Mouse (Mus musculus) forebrain, embryonic 14.5 days (tissue): ENCODE results near the gene Wrb. TPM values are rescaled to one million over a fixed set of nuclear protein-coding genes. Genes with fewer than 3 reads are reported as not detected.
"Not testable (repeated sequence)": the region's sequence is repeated elsewhere in the genome, so short reads cannot be mapped to it uniquely, and the experiment has no call there.

ENCODE experiments used
- ATAC-seq: fragments of 200-750 bp; cut with Nextera tagmentation; 2 replicates; pipeline ENCODE4 v1.8.0; 2017; ENCODE audit warnings: mild to moderate bottlenecking, moderate library complexity
- DNase-seq: peaks from one replicate; pipeline ENCODE4 v3.0.0-alpha.2; 2015; ENCODE audit warnings: low spot score
- H3K27ac ChIP-seq: fragments of 300-500 bp; sonication (generic); 2 replicates; pipeline ENCODE4 v1.5.1; 2014; ENCODE audit warnings: low read depth, mild to moderate bottlenecking, control low read depth, low read length, moderate library complexity
- H3K27me3 ChIP-seq: fragments of 300-500 bp; sonication (generic); replicated peaks from 2 replicates; pipeline ENCODE4 v1.6.1; 2014; ENCODE audit warnings: low read length, control low read depth, mixed read lengths; ENCODE audit not compliant: control insufficient read depth, insufficient read depth
- H3K36me3 ChIP-seq: fragments of 300-500 bp; sonication (generic); 2 replicates; pipeline ENCODE4 v1.6.1; 2014; ENCODE audit warnings: low read length, control low read depth; ENCODE audit not compliant: control insufficient read depth, insufficient read depth
- H3K4me1 ChIP-seq: fragments of 300-500 bp; sonication (generic); 2 replicates; pipeline ENCODE4 v1.6.1; 2014; ENCODE audit warnings: antibody characterized with exemption, low read length, control low read depth; ENCODE audit not compliant: control insufficient read depth, insufficient read depth
- H3K4me2 ChIP-seq: fragments of 300-500 bp; sonication (generic); 2 replicates; pipeline ENCODE4 v1.6.1; 2014; ENCODE audit warnings: mild to moderate bottlenecking, control low read depth, low read length
- H3K4me3 ChIP-seq: fragments of 300-500 bp; sonication (generic); 2 replicates; pipeline ENCODE4 v1.5.1; 2014; ENCODE audit warnings: low read depth, low read length, control low read depth
- H3K9ac ChIP-seq: fragments of 300-500 bp; sonication (generic); 2 replicates; pipeline ENCODE4 v1.6.1; 2014; ENCODE audit warnings: mild to moderate bottlenecking, low read length, control low read depth, moderate library complexity
- H3K9me3 ChIP-seq: fragments of 300-500 bp; sonication (generic); replicated peaks from 2 replicates; pipeline ENCODE4 v1.6.1; 2016; ENCODE audit warnings: low read length, control low read depth, mixed read lengths; ENCODE audit not compliant: control insufficient read depth
- WGBS: fragments of 180-500 bp; shearing (Covaris S2); extraction: QIAGEN DNeasy Blood & Tissue Kit; methylation state at CpG from one replicate; pipeline ENCODE4 v1.1.7; 2014; 5-methylcytosine and 5-hydroxymethylcytosine counted together
- polyA plus RNA-seq: library from polyadenylated mRNA; unstranded; fragments of >200 nt; fragmentation: Nextera tagmentation; extraction: Ambion mirVana; gene quantifications from 2 replicates; pipeline ENCODE4 v1.2.1, GENCODE M21; 2014

The Wrb gene
- polyA plus RNA-seq = 188 and 204 TPM in 2 replicates

DNA sequence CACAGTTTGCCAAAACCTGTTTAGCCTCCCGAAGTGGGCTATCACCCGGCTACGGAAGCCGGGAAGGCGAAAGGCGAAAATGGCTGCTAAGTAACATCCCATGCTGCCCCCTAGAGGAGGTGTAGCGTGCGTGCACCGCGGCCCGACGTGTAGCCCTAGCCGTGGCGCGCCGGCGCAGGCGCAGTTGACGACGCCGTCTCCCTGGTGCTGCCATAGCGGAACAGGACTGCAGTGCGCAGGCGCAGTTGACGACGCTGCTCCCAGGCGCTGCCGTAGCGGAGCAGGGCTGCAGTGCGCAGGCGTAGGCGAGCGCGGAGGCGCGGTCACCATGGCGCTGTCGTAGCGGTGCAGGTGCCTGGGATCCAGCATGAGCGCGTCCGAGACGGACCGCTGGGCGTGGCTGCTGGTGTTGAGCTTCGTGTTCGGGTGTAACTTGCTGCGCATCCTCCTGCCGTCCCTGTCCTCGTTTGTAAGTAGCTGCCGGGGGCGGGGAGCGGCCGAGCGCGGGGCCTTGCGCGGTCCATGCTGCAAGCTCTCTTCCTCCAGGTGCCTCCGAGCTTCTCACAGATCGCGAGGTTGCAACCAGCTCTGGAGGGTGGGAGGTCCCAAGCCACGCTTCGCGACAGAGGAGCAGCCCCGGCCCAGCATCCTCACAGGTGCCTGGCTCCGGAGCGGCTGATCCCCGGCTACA is at the start of gene Wrb:
Gene Wrb, plus strand, starts transcription at position 298 of the 691 bp plus-strand sequence.
- WGBS = under 1% methylated on average over 68 of the region's 68 CpGs

DNA sequence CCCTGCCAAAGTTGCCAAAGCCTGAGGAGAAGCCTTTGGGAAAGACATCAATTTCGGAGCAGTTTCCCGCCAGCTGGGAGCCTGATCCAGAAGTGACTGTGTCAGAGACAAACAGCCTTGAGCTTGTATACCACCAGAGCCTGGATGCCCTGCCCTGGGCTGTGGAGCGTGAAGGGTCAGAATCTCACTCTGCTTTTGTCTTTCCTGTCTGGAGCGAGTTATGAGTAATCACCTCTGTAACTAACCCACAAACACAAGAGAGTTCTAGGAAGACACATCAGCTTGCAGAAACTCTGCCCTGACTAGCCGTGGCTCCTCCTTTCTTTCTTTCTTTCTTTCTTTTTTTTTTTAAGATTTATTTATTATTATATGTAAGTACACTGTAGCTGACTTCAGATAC is 49.2 kb upstream of the Wrb start:
- Histone ChIP-seq H3K9me3 (no peaks in the 10 kb centered on the region), H3K4me3 (no peak overlapping the region), H3K9ac (no peak overlapping the region), H3K4me2 (no peak overlapping the region), H3K4me1 (no peaks in the 10 kb centered on the region), H3K27me3 (no peaks in the 10 kb centered on the region), H3K27ac (no peak overlapping the region), H3K36me3 (no peaks in the 10 kb centered on the region)
- DNase-seq (no peak), ATAC-seq (no peak)
- 86% methylated on average over 5 of the region's 5 CpGs for WGBS

More for the DNA sequence above, at the start of gene Wrb:
- H3K4me1 ChIP-seq = peaks cover 9% of the 10 kb centered on the region
- peak within 1 kb of the TSS; percentile 80 for H3K4me3 ChIP-seq
- 0 out of 2 replicates have a peak, but pooled peaks cover 5% of the 10 kb centered on the region for H3K36me3 ChIP-seq
- H3K27ac ChIP-seq = peak within 1 kb of the TSS; percentile 69
- no peaks in the 10 kb centered on the region for H3K9me3 ChIP-seq
- H3K9ac ChIP-seq = peak within 1 kb of the TSS; percentile 80
- H3K27me3 ChIP-seq = no peaks in the 10 kb centered on the region
- H3K4me2 ChIP-seq = peak within 1 kb of the TSS; percentile 77
- DNase-seq (peak; percentile 100), ATAC-seq (peak; percentile 97)

DNA sequence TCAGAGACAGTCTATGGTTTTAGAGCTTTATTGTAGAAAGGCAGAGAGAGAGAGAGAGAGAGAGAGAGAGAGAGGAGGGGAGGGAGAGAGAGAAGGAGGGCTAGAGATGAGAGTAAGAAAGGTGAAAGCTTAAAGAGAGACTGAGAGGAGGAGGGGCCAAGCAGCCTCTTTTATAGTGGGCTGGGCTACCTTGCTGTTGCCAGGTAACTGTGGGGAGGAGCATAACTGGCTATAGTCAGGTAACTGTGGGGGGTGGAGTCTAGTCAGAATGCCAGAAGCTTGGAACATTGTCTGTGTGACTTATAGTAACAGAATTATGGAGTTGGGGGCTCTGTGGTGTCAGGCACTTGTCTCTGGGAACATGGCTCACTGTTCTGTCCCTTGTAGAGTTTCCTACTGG is 47.4 kb upstream of the Wrb start:
- H3K4me1 ChIP-seq, H3K4me3 ChIP-seq, ATAC-seq, H3K9ac ChIP-seq, H3K27ac ChIP-seq, DNase-seq, H3K27me3 ChIP-seq, H3K9me3 ChIP-seq, H3K4me2 ChIP-seq, H3K36me3 ChIP-seq: not testable (repeated sequence)

DNA sequence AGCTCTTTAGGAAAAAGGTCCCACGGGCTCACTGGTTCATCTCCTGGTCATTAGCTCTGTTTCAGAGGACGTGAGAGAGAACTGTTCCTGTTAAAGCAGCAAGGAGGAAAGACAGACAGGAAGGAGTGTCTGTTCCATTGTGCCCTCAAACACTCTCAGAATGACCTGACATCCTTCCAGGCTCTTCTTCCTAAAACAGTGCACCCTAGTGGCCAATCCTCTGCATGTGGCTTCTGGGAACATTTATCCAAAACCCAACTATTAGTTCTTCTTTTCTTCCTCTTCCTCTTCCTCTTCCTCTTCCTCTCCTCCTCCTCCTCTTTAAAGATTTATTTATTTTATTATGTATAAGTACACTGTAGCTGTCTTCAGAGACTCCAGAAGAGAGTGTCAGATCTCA is 42.2 kb upstream of the Wrb start:
- H3K27ac ChIP-seq = no peak overlapping the region
- H3K27me3 ChIP-seq = no peaks in the 10 kb centered on the region
- 37% methylated on average over 2 of the region's 2 CpGs for WGBS

DNA sequence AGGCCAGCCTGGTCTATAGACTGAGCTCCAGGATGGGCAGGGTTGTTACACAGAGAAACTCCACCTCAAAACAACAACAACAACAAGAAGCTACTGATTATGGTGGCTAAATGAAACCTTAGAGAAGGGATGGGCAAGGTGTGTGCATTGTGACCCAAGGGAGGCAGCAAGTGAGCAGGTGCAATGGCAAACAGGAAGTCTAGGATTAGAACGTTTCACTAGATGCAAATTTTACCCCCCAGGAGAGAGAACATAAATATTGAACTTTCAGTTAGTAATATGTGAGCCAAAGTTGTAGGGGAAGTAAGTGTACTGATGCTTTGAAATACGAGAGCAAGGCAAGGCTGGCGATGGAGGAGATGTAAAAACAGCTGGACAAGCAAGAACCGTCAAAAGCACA is 35.5 kb upstream of the Wrb start:
- WGBS = 75% methylated on average over 4 of the region's 4 CpGs
- no peaks in the 10 kb centered on the region for H3K4me1 ChIP-seq
- no peak for ATAC-seq

More for the DNA sequence above, 42.2 kb upstream of the Wrb start:
- Histone ChIP-seq H3K4me1 (no peaks in the 10 kb centered on the region), H3K4me3 (no peak overlapping the region), H3K36me3 (no peaks in the 10 kb centered on the region), H3K4me2 (no peak overlapping the region), H3K9me3 (no peaks in the 10 kb centered on the region), H3K9ac (no peak overlapping the region)
- DNase-seq (peak; percentile 35), ATAC-seq (no peak)

DNA sequence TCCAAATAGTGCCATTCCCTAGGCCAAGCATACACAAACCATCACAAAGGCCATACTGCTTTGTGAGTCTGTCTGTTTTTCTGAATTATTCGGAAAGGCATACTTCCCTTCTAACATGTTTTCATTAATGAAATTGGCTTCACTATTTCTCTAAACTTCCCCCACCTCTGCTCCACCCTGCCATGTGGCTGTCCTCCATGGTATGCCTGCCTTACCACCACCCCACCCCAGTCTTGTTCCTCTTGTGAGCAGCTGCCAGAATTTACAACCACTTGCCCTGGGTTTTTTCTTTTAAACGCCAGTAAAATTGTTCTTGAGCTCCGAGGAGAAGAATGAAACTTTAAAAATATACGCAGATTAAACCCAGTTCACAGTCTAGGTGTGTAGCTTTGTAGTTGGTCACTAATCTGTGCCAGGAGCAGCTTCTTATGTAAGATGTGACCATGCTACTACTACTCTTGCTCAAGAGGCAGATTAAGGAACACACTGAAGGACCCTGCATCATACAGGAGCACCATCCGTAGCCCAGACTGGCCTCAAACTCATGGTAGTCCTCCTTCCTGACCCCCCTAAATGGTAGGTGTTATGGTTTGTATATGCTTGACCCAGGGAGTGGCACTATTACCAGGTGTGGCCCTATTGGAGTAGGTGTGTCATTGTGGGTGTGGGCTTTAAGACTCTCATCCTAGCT is 34.4 kb upstream of the Wrb start:
- Histone ChIP-seq H3K27ac (no peak overlapping the region), H3K27me3 (no peaks in the 10 kb centered on the region), H3K4me2 (no peak overlapping the region), H3K36me3 (no peaks in the 10 kb centered on the region), H3K9ac (no peak overlapping the region), H3K9me3 (no peaks in the 10 kb centered on the region), H3K4me3 (no peak overlapping the region), H3K4me1 (no peaks in the 10 kb centered on the region)
- ATAC-seq (no peak), DNase-seq (no peak)
- WGBS = 86% methylated on average over 5 of the region's 5 CpGs

More for the DNA sequence above, 35.5 kb upstream of the Wrb start:
- Histone ChIP-seq H3K27ac (no peak overlapping the region), H3K4me2 (no peak overlapping the region), H3K9ac (no peak overlapping the region), H3K27me3 (no peaks in the 10 kb centered on the region), H3K36me3 (no peaks in the 10 kb centered on the region), H3K9me3 (no peaks in the 10 kb centered on the region), H3K4me3 (no peak overlapping the region)
- no peak for DNase-seq

DNA sequence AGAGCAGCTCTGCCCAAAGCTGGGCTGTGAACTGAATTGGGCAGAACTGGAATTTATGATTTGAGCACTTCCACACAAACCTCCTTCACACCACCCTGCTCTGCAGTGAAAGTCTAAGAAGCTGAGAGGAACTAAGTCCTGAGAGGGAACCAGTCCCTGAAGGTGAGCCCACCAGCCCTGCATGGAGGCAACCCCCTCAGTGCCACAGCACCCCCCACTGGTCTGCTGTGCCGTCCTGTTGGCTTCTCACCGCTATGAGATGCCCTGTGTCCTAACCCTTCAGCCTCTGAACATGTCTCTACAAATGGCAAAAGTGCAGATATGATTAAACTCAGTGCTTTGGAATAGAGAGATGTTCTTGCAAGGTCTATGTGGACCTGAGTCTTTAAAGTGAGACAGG is 32.4 kb upstream of the Wrb start:
- H3K9ac ChIP-seq = no peak overlapping the region
- ATAC-seq (no peak), DNase-seq (no peak)
- no peaks in the 10 kb centered on the region for H3K27me3 ChIP-seq
- H3K4me2 ChIP-seq = no peak overlapping the region
- H3K4me3 ChIP-seq = no peak overlapping the region
- H3K27ac ChIP-seq = no peak overlapping the region
- 42% methylated on average over 2 of the region's 2 CpGs for WGBS
- H3K9me3 ChIP-seq = no peaks in the 10 kb centered on the region
- H3K36me3 ChIP-seq = no peaks in the 10 kb centered on the region
- no peaks in the 10 kb centered on the region for H3K4me1 ChIP-seq

DNA sequence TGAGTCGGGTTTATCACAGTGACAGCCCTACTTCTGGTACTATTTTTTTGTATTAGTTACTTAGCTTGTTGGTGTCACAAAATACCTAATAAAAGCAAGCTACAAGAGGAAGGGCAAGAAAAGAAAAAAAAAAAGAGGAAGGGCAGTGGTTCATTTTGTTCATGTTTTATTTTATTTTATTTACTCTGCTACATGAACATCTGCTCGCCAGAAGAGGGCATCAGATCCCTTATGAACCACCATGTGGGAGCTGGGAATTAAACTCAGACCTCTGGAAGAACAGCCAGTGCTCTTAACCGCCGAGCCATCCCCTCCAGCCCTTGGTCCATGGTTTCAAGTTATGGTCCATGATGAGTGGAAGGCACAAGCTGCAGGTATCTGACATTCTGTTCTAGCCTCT is 30.5 kb upstream of the Wrb start:
- Histone ChIP-seq H3K4me1 (no peaks in the 10 kb centered on the region), H3K36me3 (peaks cover 14% of the 10 kb centered on the region; the same call in 1 of the 2 replicates), H3K9ac (no peak overlapping the region), H3K4me3 (no peak overlapping the region), H3K27me3 (no peaks in the 10 kb centered on the region), H3K4me2 (no peak overlapping the region), H3K27ac (no peak overlapping the region), H3K9me3 (no peaks in the 10 kb centered on the region)
- ATAC-seq (no peak), DNase-seq (no peak)
- WGBS = 46% methylated on average over 4 of the region's 4 CpGs

DNA sequence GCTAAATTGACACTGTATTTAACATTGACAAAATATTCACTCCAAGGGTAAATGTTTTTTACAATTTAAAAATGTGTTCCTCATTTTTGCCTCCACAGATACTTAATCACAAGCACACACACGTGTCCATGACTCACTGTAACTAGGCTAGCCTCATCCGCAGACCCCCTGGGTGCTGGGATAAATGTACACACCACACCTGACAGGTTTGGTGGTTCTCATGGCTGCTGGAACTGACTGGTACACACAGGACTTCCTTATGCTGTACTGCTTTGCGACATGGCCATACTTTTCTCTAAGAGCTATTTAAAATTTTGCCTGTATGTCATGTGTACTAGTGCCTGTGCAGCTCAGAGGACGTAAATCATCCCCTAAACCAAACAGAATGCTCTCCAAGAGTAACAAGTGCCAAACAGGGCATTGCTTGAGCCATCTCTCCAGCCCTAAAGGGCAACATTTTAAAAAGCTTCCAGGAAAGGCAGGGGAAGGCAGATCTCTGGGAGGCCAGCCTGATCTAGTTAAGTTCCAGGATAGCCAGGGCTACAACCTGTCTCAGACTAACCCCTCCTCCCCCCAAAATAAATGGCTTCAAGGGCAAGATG is 25.1 kb upstream of the Wrb start:
- H3K27ac ChIP-seq = no peak overlapping the region
- H3K9me3 ChIP-seq = no peaks in the 10 kb centered on the region
- H3K36me3 ChIP-seq = peaks cover 61% of the 10 kb centered on the region
- no peak overlapping the region for H3K9ac ChIP-seq
- WGBS = 83% methylated on average over 4 of the region's 4 CpGs
- no peak overlapping the region for H3K4me2 ChIP-seq
- ATAC-seq (no peak), DNase-seq (no peak)
- no peak overlapping the region for H3K4me3 ChIP-seq
- no peaks in the 10 kb centered on the region for H3K4me1 ChIP-seq
- H3K27me3 ChIP-seq = no peaks in the 10 kb centered on the region
